Mouse (Mus musculus): ENCODE data around the gene Gm20388.

The Gm20388 gene

GRCm38 (mm10) chr8:121884181-121884580 is 1973.5 kb downstream of the Gm20388 start:
- DNase-seq (ENCODE audit: extremely low spot score) = no peak

GRCm38 (mm10) chr8:121885001-121885400 is 1974.4 kb downstream of the Gm20388 start:
- DNase-seq (ENCODE audit: extremely low spot score) = no peak

- DNase-seq (ENCODE audit: extremely low spot score) = no peak
Observed at GRCm38 (mm10) chr8:121885433-121885832, 1974.8 kb downstream of the Gm20388 start.

- DNase-seq (ENCODE audit: extremely low spot score) = no peak
Observed at GRCm38 (mm10) chr8:121887547-121887946, 1976.9 kb downstream of the Gm20388 start.

GRCm38 (mm10) chr8:121889317-121889716 is 1978.7 kb downstream of the Gm20388 start:
- no peak for DNase-seq (ENCODE audit: extremely low spot score)

GRCm38 (mm10) chr8:121889810-121890785 is 1979.5 kb downstream of the Gm20388 start:
- no peak for DNase-seq (ENCODE audit: extremely low spot score)

GRCm38 (mm10) chr8:121892875-121893274 is 1982.2 kb downstream of the Gm20388 start:
- DNase-seq (ENCODE audit: extremely low spot score) = no peak

- DNase-seq (ENCODE audit: extremely low spot score) = no peak
Observed at GRCm38 (mm10) chr8:121895910-121896309, 1985.3 kb downstream of the Gm20388 start.

GRCm38 (mm10) chr8:121896476-121897145 is 1986.0 kb downstream of the Gm20388 start:
- DNase-seq (ENCODE audit: extremely low spot score) = peak; percentile 53

- DNase-seq (ENCODE audit: extremely low spot score) = no peak
Observed at GRCm38 (mm10) chr8:121897205-121897604, 1986.6 kb downstream of the Gm20388 start.

- no peak for DNase-seq (ENCODE audit: extremely low spot score)
Observed at GRCm38 (mm10) chr8:121897871-121898381, 1987.3 kb downstream of the Gm20388 start.

GRCm38 (mm10) chr8:121898401-121898931 is 1987.8 kb downstream of the Gm20388 start:
- peak; percentile 76 for DNase-seq (ENCODE audit: extremely low spot score)

GRCm38 (mm10) chr8:121899180-121900044 is 1988.8 kb downstream of the Gm20388 start:
- no peak for DNase-seq (ENCODE audit: extremely low spot score)

- no peak for DNase-seq (ENCODE audit: extremely low spot score)
Observed at GRCm38 (mm10) chr8:121901498-121902236, 1991.0 kb downstream of the Gm20388 start.

GRCm38 (mm10) chr8:121903977-121904376 is 1993.3 kb downstream of the Gm20388 start:
- DNase-seq (ENCODE audit: extremely low spot score) = no peak

GRCm38 (mm10) chr8:121904999-121905398 is 1994.4 kb downstream of the Gm20388 start:
- no peak for DNase-seq (ENCODE audit: extremely low spot score)

GRCm38 (mm10) chr8:121905420-121905819 is 1994.8 kb downstream of the Gm20388 start:
- no peak for DNase-seq (ENCODE audit: extremely low spot score)

GRCm38 (mm10) chr8:121905864-121906263 is 1995.2 kb downstream of the Gm20388 start:
- no peak for DNase-seq (ENCODE audit: extremely low spot score)

- peak; percentile 52 for DNase-seq (ENCODE audit: extremely low spot score)
Observed at GRCm38 (mm10) chr8:121906542-121907512, 1996.2 kb downstream of the Gm20388 start.

Data from embryo, embryonic 9.5 days (tissue).